Mouse (Mus musculus) embryonic facial prominence, embryonic 10.5 days (tissue): Measurements from ENCODE around the gene Grm8. TPM values are rescaled to one million over a fixed set of nuclear protein-coding genes. Genes with fewer than 3 reads are reported as not detected.

Source experiments
- DNase-seq: peaks from one replicate; pipeline ENCODE4 v3.0.0-alpha.2; 2017; ENCODE audit warnings: low spot score
- H3K27ac ChIP-seq: fragments of 300-500 bp; sonication (generic); replicated peaks from 2 replicates; pipeline ENCODE4 v1.5.1; 2016; ENCODE audit warnings: mild to moderate bottlenecking
- H3K27me3 ChIP-seq: fragments of 300-500 bp; sonication (generic); replicated peaks from 2 replicates; pipeline ENCODE4 v1.6.1; 2016; ENCODE audit warnings: low read depth, mild to moderate bottlenecking; ENCODE audit not compliant: poor library complexity, severe bottlenecking
- H3K36me3 ChIP-seq: fragments of 300-500 bp; sonication (generic); replicated peaks from 2 replicates; pipeline ENCODE4 v1.6.1; 2016; ENCODE audit warnings: mild to moderate bottlenecking, moderate library complexity
- H3K4me1 ChIP-seq: fragments of 300-500 bp; sonication (generic); 2 replicates; pipeline ENCODE4 v1.6.1; 2016
- H3K4me3 ChIP-seq: fragments of 300-500 bp; sonication (generic); 2 replicates; pipeline ENCODE4 v1.5.1; 2016; ENCODE audit warnings: mild to moderate bottlenecking, moderate library complexity
- H3K9me3 ChIP-seq: fragments of 300-500 bp; sonication (generic); 2 replicates; pipeline ENCODE4 v1.6.1; 2016; ENCODE audit warnings: mild to moderate bottlenecking
- WGBS: fragments of 180-500 bp; shearing (Covaris S2); methylation state at CpG from one replicate; pipeline ENCODE4 v1.1.7; 2016; 5-methylcytosine and 5-hydroxymethylcytosine counted together
- polyA plus RNA-seq: library from polyadenylated mRNA; unstranded; fragments of >200 nt; fragmentation: Nextera tagmentation; extraction: Ambion mirVana; gene quantifications from 2 replicates; pipeline ENCODE4 v1.2.1, GENCODE M21; 2016

Grm8 gene
- polyA plus RNA-seq, 1 experiment from 2014 or later: 1.2 TPM

DNA sequence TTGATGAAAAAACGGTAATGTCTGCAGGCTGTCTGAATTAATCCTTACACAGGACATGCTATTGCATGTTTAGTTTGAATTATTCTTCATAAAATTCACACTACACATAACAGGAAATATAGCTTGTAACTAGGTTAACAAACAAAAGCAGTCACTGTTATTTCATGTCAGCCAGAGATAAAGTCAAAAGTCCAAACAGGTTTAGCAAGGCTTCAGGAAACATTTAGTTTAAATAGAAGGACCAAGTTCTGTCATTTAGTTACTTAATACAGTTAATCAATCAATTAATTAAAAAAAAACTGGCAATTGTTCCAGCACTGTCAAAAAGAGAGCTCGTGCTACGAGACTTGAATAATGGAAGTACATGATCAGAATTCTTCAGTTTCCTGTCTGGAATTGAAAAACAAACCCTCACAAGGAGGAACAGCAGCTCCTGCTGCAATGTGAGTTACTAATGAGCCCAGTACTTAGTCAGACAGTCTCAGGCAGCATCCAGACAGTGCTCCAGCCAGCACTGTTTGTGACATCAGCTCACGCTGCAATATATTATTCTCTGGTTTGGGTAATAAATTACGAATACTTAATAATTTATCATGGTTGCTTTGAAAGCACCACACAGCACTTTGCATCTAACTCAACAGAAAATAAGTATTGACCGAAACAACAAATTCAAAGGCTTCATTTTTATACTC is 334.0 kb downstream of the Grm8 start:
- no peaks in the 10 kb centered on the region for H3K27me3 ChIP-seq
- H3K36me3 ChIP-seq: no peaks in the 10 kb centered on the region
- H3K4me1 ChIP-seq: no peaks in the 10 kb centered on the region
- H3K4me3 ChIP-seq: no peak overlapping the region
- no peak overlapping the region for H3K27ac ChIP-seq
- WGBS: 74% methylated on average over 6 of the region's 6 CpGs
- no peak for DNase-seq
- H3K9me3 ChIP-seq: no peaks in the 10 kb centered on the region

DNA sequence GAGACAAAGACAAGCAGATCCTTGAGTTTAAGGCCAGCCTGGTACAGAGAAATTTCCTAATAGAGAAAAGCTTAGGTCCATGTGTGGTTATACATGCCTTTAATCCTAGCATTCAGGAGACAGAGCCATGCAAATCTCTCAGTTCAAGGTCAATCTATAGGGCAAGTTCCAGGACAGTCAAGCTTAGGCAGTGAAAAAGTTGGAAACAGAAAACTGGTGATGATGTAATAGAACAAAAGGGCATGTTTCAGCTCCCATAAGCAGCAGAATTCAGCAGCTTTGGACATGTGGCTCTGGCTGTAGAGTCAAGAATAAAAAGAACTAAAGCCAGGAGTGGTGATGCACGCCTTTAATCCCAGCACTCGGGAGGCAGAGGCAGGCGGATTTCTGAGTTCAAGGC is 336.2 kb downstream of the Grm8 start:
- DNase-seq: no peak
- WGBS: 92% methylated on average over 3 of the region's 3 CpGs

DNA sequence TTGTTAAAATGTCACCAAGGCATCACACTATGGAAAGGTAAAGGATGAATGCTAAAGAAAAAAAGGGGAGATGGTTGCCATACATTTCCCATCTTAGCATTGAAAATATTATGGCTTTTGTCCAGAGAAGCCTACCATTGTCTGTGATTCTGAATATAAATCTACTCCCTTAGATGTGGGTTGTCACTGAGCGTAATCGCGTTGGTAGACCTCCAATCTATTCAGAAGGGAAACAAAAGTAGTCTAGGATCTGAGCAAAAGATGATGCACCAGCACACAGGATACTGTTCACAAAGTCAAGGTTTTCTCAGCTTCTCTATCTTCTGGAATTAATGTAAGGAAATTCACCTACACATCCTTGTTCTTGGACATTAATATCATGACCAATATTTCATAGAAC is 345.4 kb downstream of the Grm8 start:
- Histone ChIP-seq H3K4me3 (no peak overlapping the region), H3K27me3 (no peaks in the 10 kb centered on the region), H3K36me3 (no peaks in the 10 kb centered on the region), H3K27ac (no peak overlapping the region), H3K4me1 (no peaks in the 10 kb centered on the region), H3K9me3 (no peaks in the 10 kb centered on the region)
- WGBS: 95% methylated on average over 3 of the region's 3 CpGs
- no peak for DNase-seq

More for the DNA sequence above, 336.2 kb downstream of the Grm8 start:
- Histone ChIP-seq H3K27ac (no peak overlapping the region), H3K9me3 (no peaks in the 10 kb centered on the region), H3K36me3 (no peaks in the 10 kb centered on the region), H3K4me1 (no peaks in the 10 kb centered on the region), H3K4me3 (no peak overlapping the region), H3K27me3 (no peaks in the 10 kb centered on the region)

DNA sequence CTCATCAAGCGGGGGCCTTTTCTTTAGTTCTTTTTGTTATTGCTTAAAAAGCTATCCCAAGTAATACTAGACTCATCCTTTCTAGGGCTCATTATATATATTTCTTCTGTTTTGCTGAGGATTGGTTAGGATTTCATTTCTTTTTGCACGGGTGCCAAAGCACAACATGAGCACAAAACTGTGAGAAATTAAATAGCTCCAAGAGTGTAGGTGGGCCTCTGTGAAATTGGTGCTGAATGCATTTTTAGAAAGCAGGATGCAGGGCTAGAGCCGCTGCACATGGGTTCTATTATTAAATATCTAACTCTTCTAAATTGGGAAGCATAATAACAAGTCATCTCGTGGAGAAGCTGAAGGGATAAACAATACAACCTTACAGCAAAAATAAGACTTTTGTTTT is 345.8 kb downstream of the Grm8 start:
- WGBS: 79% methylated on average over 4 of the region's 4 CpGs
- no peak for DNase-seq
- Histone ChIP-seq H3K9me3 (no peaks in the 10 kb centered on the region), H3K27ac (no peak overlapping the region), H3K36me3 (no peaks in the 10 kb centered on the region), H3K27me3 (no peaks in the 10 kb centered on the region), H3K4me3 (no peak overlapping the region), H3K4me1 (no peaks in the 10 kb centered on the region)

DNA sequence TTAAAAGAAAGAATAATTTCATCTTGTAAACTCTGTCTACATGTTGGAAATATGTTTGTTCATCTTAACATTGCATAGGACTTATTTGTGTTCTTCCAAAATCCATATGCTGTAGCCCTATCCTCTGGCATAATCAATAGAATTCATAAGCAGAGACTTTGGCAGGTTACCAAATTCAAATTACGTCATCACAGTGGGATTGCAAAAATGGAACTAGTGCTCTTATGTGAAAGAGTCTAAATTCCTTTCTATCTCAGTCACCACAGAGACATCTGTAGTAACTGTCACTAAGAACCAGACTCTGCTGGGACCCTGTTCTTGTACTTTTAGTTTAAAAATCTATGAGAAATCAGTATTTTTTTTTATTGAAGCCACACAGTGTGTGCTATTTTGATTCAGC is 352.7 kb downstream of the Grm8 start:
- DNase-seq: no peak
- Histone ChIP-seq H3K9me3 (no peaks in the 10 kb centered on the region), H3K4me1 (no peaks in the 10 kb centered on the region), H3K4me3 (no peak overlapping the region), H3K36me3 (no peaks in the 10 kb centered on the region), H3K27me3 (no peaks in the 10 kb centered on the region), H3K27ac (no peak overlapping the region)
- 94% methylated on average over 1 of the region's 1 CpGs for WGBS

DNA sequence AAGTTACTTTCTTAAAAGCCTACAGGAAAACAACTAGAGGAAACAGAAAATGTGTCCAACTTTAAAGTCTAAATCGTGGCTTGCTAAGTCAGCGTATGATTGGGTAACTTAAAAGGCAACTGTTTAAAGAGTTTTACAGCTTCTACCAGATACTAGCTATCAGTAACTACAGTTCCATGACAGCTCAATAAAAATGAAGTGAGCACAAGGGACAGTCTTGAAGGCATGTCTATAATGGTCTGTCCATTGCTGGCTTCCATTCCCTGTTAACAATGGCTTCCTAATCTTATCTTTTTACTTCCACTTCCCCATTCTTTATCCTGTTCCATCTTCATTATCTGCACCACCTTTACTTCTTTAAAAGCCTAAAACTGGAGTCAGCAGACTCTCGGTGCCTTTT is 353.6 kb downstream of the Grm8 start:
- H3K27me3 ChIP-seq: no peaks in the 10 kb centered on the region
- H3K36me3 ChIP-seq: no peaks in the 10 kb centered on the region
- no peaks in the 10 kb centered on the region for H3K4me1 ChIP-seq
- WGBS: 85% methylated on average over 3 of the region's 3 CpGs
- no peak overlapping the region for H3K27ac ChIP-seq
- H3K4me3 ChIP-seq: no peak overlapping the region
- DNase-seq: no peak
- H3K9me3 ChIP-seq: no peaks in the 10 kb centered on the region

DNA sequence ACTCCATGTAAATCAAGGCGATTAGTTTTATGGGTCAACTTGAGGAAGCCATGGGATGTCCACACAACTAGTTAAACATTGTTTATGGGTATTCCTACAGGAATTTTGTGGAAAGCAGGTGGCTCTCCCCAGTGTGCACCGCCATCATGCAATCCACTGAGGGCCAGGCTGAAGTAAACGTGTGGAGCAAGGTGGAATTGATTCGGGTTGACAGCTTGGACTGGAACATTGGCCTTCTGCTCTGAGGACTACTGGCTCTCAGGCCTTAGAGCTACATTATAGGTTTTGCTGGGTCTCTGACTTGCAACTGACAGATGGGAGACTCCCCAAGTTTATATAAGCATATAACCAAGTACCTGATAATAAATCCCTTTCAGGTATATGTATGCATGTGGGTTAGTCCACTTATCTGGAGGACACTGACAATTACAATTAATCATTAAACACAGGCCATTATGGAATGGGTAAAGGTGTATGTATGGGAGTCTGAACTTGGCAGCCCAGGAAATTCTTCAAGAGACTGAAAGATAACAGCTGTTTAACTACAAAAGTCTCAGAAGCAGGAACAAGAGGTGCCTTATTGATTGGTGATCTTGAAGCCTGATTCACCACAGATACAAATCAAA is 359.2 kb downstream of the Grm8 start:
- H3K9me3 ChIP-seq: no peaks in the 10 kb centered on the region
- no peak overlapping the region for H3K4me3 ChIP-seq
- no peaks in the 10 kb centered on the region for H3K36me3 ChIP-seq
- H3K4me1 ChIP-seq: no peaks in the 10 kb centered on the region
- no peak for DNase-seq
- no peak overlapping the region for H3K27ac ChIP-seq
- no peaks in the 10 kb centered on the region for H3K27me3 ChIP-seq
- 89% methylated on average over 4 of the region's 4 CpGs for WGBS

DNA sequence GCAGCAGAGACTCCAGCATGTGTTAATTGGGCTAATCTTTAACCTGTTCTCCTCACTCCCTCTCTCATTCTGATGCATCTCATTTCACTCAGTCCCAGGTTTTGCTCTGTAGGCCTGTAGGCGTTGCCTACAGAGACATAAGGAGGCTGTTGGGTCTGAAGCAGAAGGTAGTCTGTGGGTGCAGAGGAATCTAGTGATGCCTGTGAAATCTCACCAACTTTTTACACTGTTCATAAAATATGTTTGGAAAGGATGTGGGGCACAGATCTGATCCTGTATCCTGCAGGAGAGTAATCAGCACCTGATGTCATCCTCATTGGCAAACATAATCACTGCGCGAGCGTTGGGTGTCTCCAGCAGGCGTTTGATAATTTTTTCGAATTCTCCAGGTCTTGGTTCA is 372.9 kb downstream of the Grm8 start:
- Histone ChIP-seq H3K4me3 (no peak overlapping the region), H3K27me3 (no peaks in the 10 kb centered on the region), H3K36me3 (no peaks in the 10 kb centered on the region), H3K27ac (no peak overlapping the region), H3K4me1 (no peaks in the 10 kb centered on the region), H3K9me3 (no peaks in the 10 kb centered on the region)
- WGBS: 92% methylated on average over 6 of the region's 6 CpGs
- no peak for DNase-seq

DNA sequence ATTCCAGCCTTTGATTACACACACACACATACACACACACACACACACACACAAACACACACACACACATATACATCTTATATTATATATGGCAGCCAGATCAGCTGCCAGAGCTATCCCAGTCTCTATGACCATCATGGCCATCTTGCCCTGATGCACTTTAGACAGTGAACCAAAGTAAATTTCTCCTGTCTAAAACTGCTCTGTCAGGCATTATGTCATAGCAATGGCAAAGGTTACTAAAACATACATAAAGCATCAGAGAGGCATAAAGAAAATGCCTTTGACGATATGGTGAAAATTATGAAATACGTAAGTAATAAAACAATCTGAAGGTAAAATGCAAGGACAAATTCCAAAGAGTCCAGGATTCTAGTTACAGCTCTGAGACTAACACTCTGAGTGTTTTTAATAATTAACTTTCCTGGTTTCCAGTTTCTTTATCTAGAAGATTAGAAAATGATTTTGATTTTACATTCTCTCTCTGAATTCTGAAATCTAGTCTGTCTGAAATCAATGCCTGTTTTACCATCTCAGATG is 381.6 kb downstream of the Grm8 start:
- DNase-seq: no peak
- Histone ChIP-seq H3K27ac (no peak overlapping the region), H3K27me3 (no peaks in the 10 kb centered on the region), H3K36me3 (no peaks in the 10 kb centered on the region), H3K4me1 (no peaks in the 10 kb centered on the region), H3K4me3 (no peak overlapping the region), H3K9me3 (no peaks in the 10 kb centered on the region)
- whole genome bisulfite sequencing: 91% methylated on average over 2 of the region's 2 CpGs

DNA sequence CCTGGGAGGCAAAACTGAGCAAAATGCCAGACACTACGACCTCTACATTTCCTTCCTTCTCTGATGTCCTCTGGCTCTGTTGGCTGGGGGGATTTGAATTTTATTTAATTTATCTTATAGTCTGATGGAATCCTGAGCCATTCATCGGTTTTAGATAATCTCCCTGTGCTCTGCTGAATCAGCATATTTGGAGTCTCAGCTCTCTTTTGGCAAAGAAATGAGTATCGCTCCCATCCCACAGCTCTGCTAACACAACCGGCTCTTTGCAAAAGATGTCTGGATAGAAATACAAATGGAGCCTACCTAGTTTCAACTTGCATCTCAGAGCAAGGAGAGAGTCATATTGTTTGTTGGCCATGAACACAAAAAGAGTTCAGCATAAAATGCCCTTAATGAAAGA is 388.5 kb downstream of the Grm8 start:
- Histone ChIP-seq H3K27me3 (no peaks in the 10 kb centered on the region), H3K9me3 (no peaks in the 10 kb centered on the region), H3K36me3 (no peaks in the 10 kb centered on the region), H3K4me1 (no peaks in the 10 kb centered on the region), H3K4me3 (no peak overlapping the region), H3K27ac (no peak overlapping the region)
- WGBS: 69% methylated on average over 4 of the region's 4 CpGs
- DNase-seq: no peak

DNA sequence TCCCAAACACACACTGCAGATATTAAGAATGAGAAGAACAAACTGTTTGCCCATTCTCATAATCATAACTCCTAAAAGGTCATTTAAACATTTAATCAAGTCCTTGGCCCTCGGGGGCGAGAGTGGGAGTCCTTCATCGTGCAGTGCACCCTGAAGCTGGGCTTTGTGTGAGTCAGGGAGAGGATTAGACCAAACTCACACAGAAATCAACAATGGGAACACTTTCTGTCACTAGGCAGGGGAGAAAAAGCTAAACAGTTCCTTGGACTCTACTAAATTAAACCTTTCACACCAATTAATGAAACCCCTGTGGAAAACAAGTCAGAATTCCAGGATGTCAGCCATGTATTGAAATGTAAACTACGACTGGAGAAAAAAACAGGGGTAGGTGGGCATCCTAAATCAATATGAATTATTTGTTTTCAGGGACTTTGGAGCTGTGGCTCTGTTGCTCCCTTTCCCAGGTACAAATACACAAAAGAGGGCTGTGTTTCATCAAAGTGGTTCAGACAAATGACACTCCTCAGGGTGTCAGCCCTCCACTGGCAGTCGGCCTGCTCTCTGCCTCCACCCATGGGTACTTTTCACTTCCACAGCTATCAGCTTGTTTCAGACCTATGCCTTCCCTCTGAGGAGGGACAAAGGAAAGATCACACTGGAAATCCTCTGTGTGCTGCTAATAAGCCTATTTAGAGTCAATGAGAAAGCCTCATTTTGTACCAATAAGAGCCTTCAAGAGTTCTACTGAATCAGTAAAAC is 389.1 kb downstream of the Grm8 start:
- WGBS: 16% methylated on average over 5 of the region's 5 CpGs
- Histone ChIP-seq H3K36me3 (no peaks in the 10 kb centered on the region), H3K4me1 (no peaks in the 10 kb centered on the region), H3K27ac (no peak overlapping the region), H3K27me3 (no peaks in the 10 kb centered on the region), H3K4me3 (no peak overlapping the region), H3K9me3 (no peaks in the 10 kb centered on the region)
- no peak for DNase-seq

DNA sequence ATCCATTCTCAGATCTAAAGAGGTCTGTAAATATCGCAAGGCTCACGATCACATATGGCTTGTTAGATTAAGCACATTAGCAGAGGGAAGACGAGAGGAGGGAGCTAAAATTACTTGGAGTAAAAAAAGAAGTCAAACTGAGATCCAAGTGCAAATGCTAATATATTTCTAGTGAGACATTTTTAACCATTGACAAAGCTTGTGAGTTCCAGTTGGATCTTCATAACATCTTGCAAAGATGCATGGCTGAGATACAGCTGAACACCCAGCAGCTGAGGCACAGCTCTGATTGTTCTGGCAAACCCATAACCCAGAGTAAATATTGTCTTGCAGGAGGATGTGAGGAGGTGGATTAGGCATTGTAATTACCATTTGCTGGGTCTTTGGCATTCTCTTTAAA is 445.6 kb downstream of the Grm8 start:
- 88% methylated on average over 3 of the region's 3 CpGs for WGBS
- no peak overlapping the region for H3K27ac ChIP-seq
- no peak overlapping the region for H3K4me3 ChIP-seq
- H3K4me1 ChIP-seq: no peaks in the 10 kb centered on the region
- DNase-seq: no peak
- H3K9me3 ChIP-seq: no peaks in the 10 kb centered on the region
- H3K27me3 ChIP-seq: no peaks in the 10 kb centered on the region
- no peaks in the 10 kb centered on the region for H3K36me3 ChIP-seq
